Mouse (Mus musculus): ENCODE measurements around the gene 4931428F04Rik.

4931428F04Rik gene

GRCm38 (mm10) chr8:105288231-105288630 lies 1.4 kb downstream of the 4931428F04Rik start:
- no peak for DNase-seq (ENCODE audit: low spot score)

GRCm38 (mm10) chr8:105286907-105287306 lies 2.8 kb downstream of the 4931428F04Rik start:
- DNase-seq (ENCODE audit: low spot score): no peak

- DNase-seq (ENCODE audit: low spot score): no peak
Measured at GRCm38 (mm10) chr8:105285514-105285913, 4.2 kb downstream of the 4931428F04Rik start.

GRCm38 (mm10) chr8:105283074-105283473 lies 6.6 kb downstream of the 4931428F04Rik start:
- no peak for DNase-seq (ENCODE audit: low spot score)

GRCm38 (mm10) chr8:105282239-105282638 lies 7.4 kb downstream of the 4931428F04Rik start:
- DNase-seq (ENCODE audit: low spot score): no peak

GRCm38 (mm10) chr8:105281821-105282220 lies 7.8 kb downstream of the 4931428F04Rik start:
- DNase-seq (ENCODE audit: low spot score): no peak

- DNase-seq (ENCODE audit: low spot score): no peak
Measured at GRCm38 (mm10) chr8:105280567-105280966, 9.1 kb downstream of the 4931428F04Rik start.

GRCm38 (mm10) chr8:105278911-105279334 lies 10.7 kb downstream of the 4931428F04Rik start:
- peak; percentile 74 for DNase-seq (ENCODE audit: low spot score)

- no peak for DNase-seq (ENCODE audit: low spot score)
Measured at GRCm38 (mm10) chr8:105276292-105277120, 13.2 kb downstream of the 4931428F04Rik start.

GRCm38 (mm10) chr8:105275840-105276239 lies 13.8 kb downstream of the 4931428F04Rik start, which contains the start of gene Nol3:
Gene Nol3 (plus strand): TSS chr8:105276140.
- DNase-seq (ENCODE audit: low spot score): no peak

GRCm38 (mm10) chr8:105275387-105275786 lies 14.3 kb downstream of the 4931428F04Rik start:
- DNase-seq (ENCODE audit: low spot score): no peak

GRCm38 (mm10) chr8:105270916-105271186 lies 18.8 kb downstream of the 4931428F04Rik start:
- DNase-seq (ENCODE audit: low spot score): no peak

- no peak for DNase-seq (ENCODE audit: low spot score)
Measured at GRCm38 (mm10) chr8:105270101-105270915, 19.4 kb downstream of the 4931428F04Rik start.

GRCm38 (mm10) chr8:105269461-105269947 lies 20.2 kb downstream of the 4931428F04Rik start, which contains the start of gene Hsf4:
Gene Hsf4 (plus strand): TSS chr8:105269801.
- no peak for DNase-seq (ENCODE audit: low spot score)

- DNase-seq (ENCODE audit: low spot score): no peak
Measured at GRCm38 (mm10) chr8:105269075-105269458, 20.6 kb downstream of the 4931428F04Rik start.

GRCm38 (mm10) chr8:105268342-105269074 lies 21.2 kb downstream of the 4931428F04Rik start:
- no peak for DNase-seq (ENCODE audit: low spot score)

GRCm38 (mm10) chr8:105266775-105267174 lies 22.9 kb downstream of the 4931428F04Rik start:
- no peak for DNase-seq (ENCODE audit: low spot score)

GRCm38 (mm10) chr8:105265128-105265527 lies 24.5 kb downstream of the 4931428F04Rik start:
- DNase-seq (ENCODE audit: low spot score): no peak

GRCm38 (mm10) chr8:105264024-105264982 lies 25.4 kb downstream of the 4931428F04Rik start, which contains the start of the genes Tradd and Fbxl8:
Gene Tradd (minus strand): TSS chr8:105264609.
Gene Fbxl8 (plus strand): TSS chr8:105264648.
- DNase-seq (ENCODE audit: low spot score): no peak

- DNase-seq (ENCODE audit: low spot score): no peak
Measured at GRCm38 (mm10) chr8:105263244-105263912, 26.3 kb downstream of the 4931428F04Rik start.
